Mouse (Mus musculus) ES-E14 (cell line): ENCODE data around the gene Gm17304.

Source experiments
- CHD2 ChIP-seq: IDR thresholded peaks from 2 replicates; pipeline ENCODE4 v1.6.1; 2014; ENCODE audit warnings: mild to moderate bottlenecking, low read depth, low read length, inconsistent platforms
- HCFC1 ChIP-seq: IDR thresholded peaks from 2 replicates; pipeline ENCODE4 v1.6.1; 2012; ENCODE audit warnings: low read length, inconsistent platforms, borderline replicate concordance; ENCODE audit not compliant: insufficient read depth
- MAFK ChIP-seq: IDR thresholded peaks from 2 replicates; pipeline ENCODE4 v1.6.1; 2014; ENCODE audit warnings: mild to moderate bottlenecking, low read depth, low read length, inconsistent platforms; ENCODE audit not compliant: insufficient read depth
- ZNF384 ChIP-seq: IDR thresholded peaks from 2 replicates; pipeline ENCODE4 v1.6.1; 2012; ENCODE audit warnings: low read depth, low read length, inconsistent platforms

DNA sequence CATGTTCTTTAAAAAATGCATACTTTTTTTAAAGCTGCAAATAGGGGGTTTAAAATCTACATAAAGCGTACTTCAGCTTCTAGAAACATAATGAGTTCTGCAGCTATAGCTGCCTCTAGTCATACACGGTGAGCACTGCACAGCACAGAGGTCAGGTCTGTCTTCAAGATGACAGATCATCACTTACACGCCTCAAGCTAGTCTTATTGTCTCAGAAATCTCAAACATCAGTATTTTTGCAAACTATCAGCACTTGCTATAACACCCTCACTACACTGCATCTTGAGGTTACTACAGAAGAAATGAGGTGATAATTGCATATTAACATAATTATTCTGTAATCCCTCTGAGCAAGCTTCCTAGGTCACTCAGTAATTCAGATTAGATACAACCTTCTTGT, 33.0 kb downstream of the Gm17304 start:
- TF ChIP-seq MAFK (no peak), CHD2 (no peak), HCFC1 (no peak), ZNF384 (no peak)
